Mouse (Mus musculus): ENCODE measurements around the gene Gkn2. TPM values are rescaled to one million over a fixed set of nuclear protein-coding genes. Genes with fewer than 3 reads are reported as not detected.

Gene Gkn2
- total RNA-seq, 2 experiments from 2014 or later = not detected

GRCm38 (mm10) chr6:87399886-87400566, 26.9 kb downstream of the Gkn2 start:
- DNase-seq = no peak

- no peak for DNase-seq
Observed at GRCm38 (mm10) chr6:87401456-87401855, 28.3 kb downstream of the Gkn2 start.

DNA sequence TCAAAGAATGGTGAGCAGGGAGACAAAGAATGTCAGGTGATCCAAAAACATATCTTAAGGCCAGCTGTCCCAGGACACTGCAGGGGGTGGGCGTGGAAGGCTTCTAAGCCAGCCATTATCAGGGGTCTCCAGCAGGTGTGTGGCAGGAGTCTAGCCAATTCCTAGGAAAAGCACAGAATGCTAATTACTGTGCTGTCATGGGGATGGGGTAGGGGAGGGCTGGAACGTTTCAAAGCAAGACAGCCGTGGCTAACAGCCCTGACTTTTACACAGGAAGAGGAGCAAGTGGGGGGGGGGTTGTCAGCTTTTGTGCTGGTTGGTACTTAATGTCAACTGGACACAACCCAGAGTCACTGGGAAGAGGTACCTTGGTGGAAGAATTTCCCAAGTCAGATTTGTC, 38.9 kb downstream of the Gkn2 start:
- DNase-seq = no peak

- DNase-seq = no peak
Observed at GRCm38 (mm10) chr6:87422304-87422703, 49.1 kb downstream of the Gkn2 start.

DNA sequence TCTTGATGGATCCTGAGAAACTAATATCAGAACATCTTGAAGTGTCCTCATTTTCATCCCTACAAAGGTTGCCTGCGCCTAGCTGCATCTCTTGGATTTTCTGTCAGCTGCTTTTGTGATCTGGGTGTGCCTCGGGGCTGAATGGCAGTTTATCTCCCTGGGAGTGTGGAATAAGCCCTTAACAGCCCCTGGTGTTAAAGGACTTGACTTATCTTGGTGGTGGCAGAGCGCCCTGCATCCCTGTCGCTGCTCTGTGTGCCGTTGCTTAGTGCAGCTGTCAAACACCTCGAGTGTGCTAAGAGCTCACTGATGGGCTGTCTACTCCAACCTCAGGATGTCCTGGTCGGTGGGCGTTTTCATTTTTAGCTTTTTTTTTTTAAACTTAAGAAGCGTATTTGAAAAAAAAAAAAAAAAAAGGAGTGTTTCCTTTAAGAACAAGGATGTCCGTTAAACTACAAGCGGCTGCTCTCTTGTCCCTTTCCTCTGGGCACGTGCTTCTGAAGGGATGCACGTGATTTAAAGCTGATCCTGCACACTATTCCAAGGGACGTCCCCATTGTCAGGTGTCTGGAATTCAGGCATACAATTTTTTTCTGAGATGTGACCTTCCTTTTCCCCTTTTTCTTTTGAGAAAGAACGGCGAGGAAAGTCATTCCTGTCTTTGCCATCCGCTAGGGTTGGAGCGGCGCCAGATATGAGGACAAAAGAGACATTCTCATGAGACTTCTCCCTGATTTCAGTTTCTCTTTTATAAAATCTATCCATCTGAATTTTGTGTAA, 51.1 kb downstream of the Gkn2 start:
- peak; percentile 58 for DNase-seq

- DNase-seq = no peak
Observed at GRCm38 (mm10) chr6:87426954-87427353, 53.8 kb downstream of the Gkn2 start.

- DNase-seq = no peak
Observed at GRCm38 (mm10) chr6:87427616-87428015, 54.5 kb downstream of the Gkn2 start.

GRCm38 (mm10) chr6:87428487-87429044, 55.4 kb downstream of the Gkn2 start, which contains the start of gene Bmp10:
Gene Bmp10 (plus strand): TSS chr6:87428994.
- DNase-seq = no peak

Other genes with a start within 250 kb of the Gkn2 start
- 10 to 100 TPM; 32.9 to 34.0 TPM for gene Antxr1, start 37.5 kb upstream of the Gkn2 start, total RNA-seq (2021)
- under 1 TPM in 1 of 2 experiments, not detected in 1; 0.21 TPM for gene Gkn1, start 22.4 kb upstream of the Gkn2 start, total RNA-seq (2021)
- gene Gkn3, start 15.6 kb downstream of the Gkn2 start, total RNA-seq (2021) = 1 to 10 TPM; 1.5 to 1.7 TPM
- gene Bmp10, start 55.6 kb downstream of the Gkn2 start, total RNA-seq (2021) = 10 to 100 TPM; 61.7 to 65.3 TPM
- 1 to 10 TPM; 5.2 to 6.1 TPM for gene Arhgap25, start 159.9 kb downstream of the Gkn2 start, total RNA-seq (2021)
- 1 to 10 TPM in 1 of 2 experiments, under 1 TPM in 1; 0.88 to 1.1 TPM for gene Prokr1, start 217.4 kb downstream of the Gkn2 start, total RNA-seq (2021)

All from heart, postnatal 4 days (tissue).